Mouse (Mus musculus): Measurements from ENCODE around the gene Ctnna3.

GRCm38 (mm10) chr10:63880462-63880903 lies 450.6 kb downstream of the Ctnna3 start:
- no peak for TF ChIP-seq CTCF (IDR thresholded peaks at IDR 0.05; ENCODE audit: low read depth, low read length)
- no peak for TF ChIP-seq POLR2A (IDR thresholded peaks at IDR 0.05; ENCODE audit: extremely low read depth, insufficient read depth, low read length)
